Mouse (Mus musculus) cerebellum, adult 2 months (tissue): ENCODE data around the gene Zfyve28. TPM values are rescaled to one million over a fixed set of nuclear protein-coding genes. Genes with fewer than 3 reads are reported as not detected.

Source experiments
- DNase-seq, 2 experiments: peaks; one replicate each; pipeline ENCODE4 v3.0.0; 2021
- H3K27ac ChIP-seq: fragments of 200-500 bp; 2 replicates; pipeline ENCODE4 v1.5.1; 2012; ENCODE audit warnings: low read length, control low read depth, inconsistent platforms; ENCODE audit not compliant: insufficient read depth
- H3K27me3 ChIP-seq: fragments of 200-500 bp; 2 replicates; pipeline ENCODE4 v1.6.1; 2012; ENCODE audit warnings: inconsistent platforms, mild to moderate bottlenecking, low read length, moderate library complexity; ENCODE audit not compliant: control insufficient read depth, insufficient read depth
- H3K4me1 ChIP-seq: fragments of 200-500 bp; 2 replicates; pipeline ENCODE4 v1.6.1; 2011; ENCODE audit warnings: low read length; ENCODE audit not compliant: control insufficient read depth, insufficient read depth
- H3K4me3 ChIP-seq: fragments of 200-500 bp; replicated peaks from 2 replicates; pipeline ENCODE3; 2011; ENCODE audit warnings: mild to moderate bottlenecking, low read depth, low read length, control low read depth; ENCODE audit not compliant: insufficient read depth
- CTCF ChIP-seq: fragments of 200-500 bp; IDR thresholded peaks from 2 replicates; pipeline ENCODE4 v1.5.1; 2011; ENCODE audit warnings: low read depth, mild to moderate bottlenecking, control low read depth, low read length, moderate library complexity, borderline replicate concordance; ENCODE audit not compliant: insufficient read depth
- POLR2A ChIP-seq: fragments of 200-500 bp; IDR thresholded peaks from 2 replicates; pipeline ENCODE4 v1.6.1; 2011; ENCODE audit warnings: low read length, control low read depth, borderline replicate concordance; ENCODE audit not compliant: insufficient read depth
- WGBS: fragments of 180-500 bp; shearing (Covaris S2); methylation state at CpG from one replicate; pipeline ENCODE4 v1.1.7; 2018; 5-methylcytosine and 5-hydroxymethylcytosine counted together
- polyA plus RNA-seq: library from polyadenylated mRNA; depleted of rRNA; stranded (reverse); fragments of >200 nt; gene quantifications from 2 replicates; pipeline ENCODE4 v1.2.3, GENCODE M21; 2012

The Zfyve28 gene
- polyA plus RNA-seq, 1 experiment, result 62.9 TPM

DNA sequence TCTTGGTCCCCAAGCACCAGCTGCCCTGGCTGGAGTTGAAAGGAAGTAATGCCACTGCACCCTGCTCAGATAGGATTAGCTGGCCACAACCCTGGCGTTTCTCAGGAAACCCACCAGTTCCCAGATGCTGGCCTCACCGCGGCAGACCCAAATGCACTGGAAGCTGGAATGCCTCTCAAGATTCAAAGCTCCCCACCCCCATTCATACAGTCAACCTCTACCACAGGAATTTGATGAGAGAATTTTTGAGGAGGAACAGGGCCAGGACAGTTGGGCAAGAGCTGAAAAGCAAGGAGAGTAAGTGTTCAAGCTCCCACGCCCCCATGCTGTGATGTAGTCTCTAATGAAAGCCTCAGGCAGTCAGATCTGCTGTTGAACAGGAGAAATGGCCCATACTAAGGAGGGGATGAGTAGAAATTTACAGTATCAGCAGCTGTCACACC is 38.0 kb upstream of the Zfyve28 start:
- DNase-seq, result no peak
- 55% methylated on average over 4 of the region's 4 CpGs for WGBS
- no peak for TF ChIP-seq POLR2A
- TF ChIP-seq CTCF, result no peak
- no peak overlapping the region for H3K27ac ChIP-seq
- H3K4me3 ChIP-seq, result no peak overlapping the region
- H3K4me1 ChIP-seq, result no peaks in the 10 kb centered on the region
- no peaks in the 10 kb centered on the region for H3K27me3 ChIP-seq

DNA sequence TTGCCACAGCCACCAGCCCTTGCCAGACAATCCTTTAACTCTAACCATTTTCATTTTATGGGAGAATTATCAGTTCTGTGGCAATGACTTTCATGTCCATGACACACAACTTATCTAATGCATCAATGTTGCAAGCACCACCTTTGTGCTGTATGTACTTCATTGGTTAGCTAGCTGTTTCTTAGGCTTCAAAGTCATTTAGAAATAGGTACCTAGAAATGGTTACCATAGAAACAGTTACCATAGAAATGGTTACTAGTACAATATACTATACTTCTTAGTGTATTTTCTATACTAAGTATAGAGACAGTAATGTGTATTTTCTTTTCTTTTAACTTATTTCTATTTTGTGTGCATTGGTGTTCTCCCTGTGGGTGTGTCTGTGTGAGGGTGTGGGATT is 37.0 kb upstream of the Zfyve28 start:
- Histone ChIP-seq H3K4me3 (no peak overlapping the region), H3K4me1 (no peaks in the 10 kb centered on the region), H3K27ac (no peak overlapping the region), H3K27me3 (no peaks in the 10 kb centered on the region)
- TF ChIP-seq POLR2A, result no peak
- no peak for TF ChIP-seq CTCF
- no peak for DNase-seq

DNA sequence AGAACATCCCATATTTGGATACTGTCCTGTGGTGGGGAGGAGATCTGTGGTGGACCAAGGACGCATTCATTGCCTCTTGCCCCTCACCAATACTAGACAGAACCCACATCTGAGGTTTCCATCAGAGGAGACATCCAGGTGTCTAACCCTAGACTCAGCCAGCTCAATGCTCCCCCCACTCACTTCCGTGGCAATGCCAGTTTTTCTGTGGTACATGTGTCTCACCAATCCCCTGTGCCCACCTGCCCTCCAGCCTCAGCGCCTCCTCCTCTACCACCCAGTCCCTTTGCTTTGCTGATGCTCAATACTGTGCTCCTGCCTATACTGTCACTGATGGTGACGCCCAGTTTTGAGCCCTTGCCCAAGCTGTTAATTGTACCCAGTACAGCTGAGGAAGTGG is 33.0 kb upstream of the Zfyve28 start:
- H3K27ac ChIP-seq, result no peak overlapping the region
- no peaks in the 10 kb centered on the region for H3K4me1 ChIP-seq
- TF ChIP-seq POLR2A, result no peak
- no peak for TF ChIP-seq CTCF
- H3K27me3 ChIP-seq, result no peaks in the 10 kb centered on the region
- WGBS, result 87% methylated on average over 4 of the region's 4 CpGs
- no peak for DNase-seq
- no peak overlapping the region for H3K4me3 ChIP-seq

DNA sequence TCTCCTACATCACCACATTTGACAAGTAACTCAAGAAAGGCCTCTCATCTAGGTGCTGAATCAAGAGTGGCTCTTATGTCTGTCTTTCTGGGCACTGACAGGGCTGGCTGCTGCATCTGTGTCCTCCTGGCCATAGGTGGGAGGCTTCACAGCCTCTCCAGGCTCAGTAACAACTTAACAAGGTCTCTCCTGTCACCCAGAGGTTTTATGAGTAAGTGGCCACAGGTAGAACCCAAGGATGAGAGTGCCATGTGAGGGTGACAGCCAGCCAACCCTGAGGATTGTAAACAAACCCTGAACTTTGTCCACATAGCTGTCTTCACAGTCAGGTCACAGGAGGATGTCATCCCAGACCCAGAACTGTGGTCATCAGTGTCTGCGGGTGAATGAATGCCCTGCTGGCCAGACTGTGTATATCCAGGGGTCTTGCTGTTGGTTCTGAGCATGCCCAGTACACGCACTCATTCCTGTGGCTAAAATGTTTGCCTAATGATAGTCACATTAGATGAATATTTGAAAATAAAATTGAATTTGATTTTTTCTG is 31.3 kb upstream of the Zfyve28 start:
- Histone ChIP-seq H3K27me3 (no peaks in the 10 kb centered on the region), H3K27ac (no peak overlapping the region), H3K4me1 (no peaks in the 10 kb centered on the region), H3K4me3 (no peak overlapping the region)
- WGBS, result 63% methylated on average over 2 of the region's 2 CpGs
- TF ChIP-seq POLR2A, result no peak
- no peak for DNase-seq

DNA sequence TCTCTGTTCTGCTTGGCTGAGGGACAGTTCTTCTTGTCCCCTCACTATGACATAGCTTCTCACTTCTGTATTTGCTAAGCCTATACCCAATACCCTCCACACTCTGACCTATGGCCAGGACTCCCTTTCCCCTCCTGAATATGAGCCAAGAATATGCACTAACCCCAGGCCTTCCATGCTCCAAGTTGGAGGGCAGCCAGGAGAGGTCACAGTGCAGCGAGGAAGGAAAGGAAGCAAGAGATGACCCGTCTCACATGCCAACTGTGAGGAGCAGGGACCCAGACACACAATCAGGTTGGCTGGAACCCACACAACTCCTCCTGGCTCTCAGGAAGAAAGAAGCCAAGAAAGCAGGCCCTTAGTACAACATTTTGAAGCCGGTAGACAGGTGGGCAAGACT is 20.8 kb upstream of the Zfyve28 start:
- H3K27me3 ChIP-seq, result no peaks in the 10 kb centered on the region
- no peak for DNase-seq
- H3K4me3 ChIP-seq, result no peak overlapping the region
- no peak overlapping the region for H3K27ac ChIP-seq
- TF ChIP-seq POLR2A (no peak), CTCF (no peak)
- 47% methylated on average over 3 of the region's 3 CpGs for WGBS
- H3K4me1 ChIP-seq, result no peaks in the 10 kb centered on the region

DNA sequence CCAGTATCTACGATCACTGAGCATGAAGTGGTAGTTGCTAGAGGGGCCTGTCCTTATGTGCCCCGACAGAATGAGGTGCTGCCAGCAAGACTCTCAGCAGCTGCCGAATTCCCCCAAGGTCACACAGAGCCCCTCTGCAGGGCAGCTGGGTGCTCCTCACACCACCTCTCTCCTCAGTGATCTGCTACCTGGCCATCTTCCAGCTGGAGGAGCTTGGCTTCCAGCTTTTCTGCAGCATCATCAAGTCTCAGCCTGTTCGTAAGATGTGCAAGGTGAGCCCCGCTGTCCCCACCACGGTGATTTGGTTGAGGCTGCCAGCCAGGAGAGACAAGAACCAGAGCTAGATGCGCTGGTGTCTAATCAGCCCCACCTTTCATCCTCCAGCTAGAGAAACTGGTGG is 14.1 kb upstream of the Zfyve28 start:
- H3K27me3 ChIP-seq, result no peaks in the 10 kb centered on the region
- no peak for DNase-seq
- no peak overlapping the region for H3K4me3 ChIP-seq
- no peak overlapping the region for H3K27ac ChIP-seq
- WGBS, result 43% methylated on average over 7 of the region's 7 CpGs
- TF ChIP-seq POLR2A (no peak), CTCF (no peak)
- peaks cover 11% of the 10 kb centered on the region for H3K4me1 ChIP-seq

DNA sequence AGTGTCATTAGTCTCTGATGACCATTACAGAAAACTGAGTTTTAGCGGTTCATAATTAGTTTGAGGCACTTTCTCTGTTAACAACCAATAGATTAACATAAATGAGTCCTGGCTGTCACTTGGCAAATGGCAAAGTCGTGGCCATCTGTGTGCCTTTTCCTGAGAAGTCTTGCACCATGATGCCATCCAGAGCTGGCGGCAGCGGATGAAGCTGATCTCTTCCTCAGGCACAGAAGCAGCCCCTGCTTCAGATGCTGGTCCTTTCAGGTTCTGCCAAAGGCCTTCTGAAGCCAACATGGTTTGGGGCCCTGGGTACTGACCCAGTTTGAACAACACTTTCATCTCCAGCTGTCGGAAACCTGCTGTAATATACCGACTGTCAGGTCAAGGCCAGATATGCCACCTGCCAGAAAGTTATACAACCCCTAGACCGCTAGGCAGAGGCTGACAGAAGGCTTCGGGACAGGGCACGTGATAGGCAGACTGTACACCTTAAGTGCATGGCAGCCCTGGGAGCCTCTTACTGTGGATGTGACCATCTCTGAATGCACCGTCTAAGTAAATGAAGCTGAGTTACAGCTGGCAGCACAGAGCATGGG is 10.8 kb upstream of the Zfyve28 start:
- Histone ChIP-seq H3K4me3 (no peak overlapping the region), H3K4me1 (peaks cover 11% of the 10 kb centered on the region), H3K27me3 (no peaks in the 10 kb centered on the region), H3K27ac (no peak overlapping the region)
- DNase-seq, result peak; percentile 33 to 47
- TF ChIP-seq CTCF (no peak), POLR2A (no peak)
- 31% methylated on average over 10 of the region's 10 CpGs for whole genome bisulfite sequencing

DNA sequence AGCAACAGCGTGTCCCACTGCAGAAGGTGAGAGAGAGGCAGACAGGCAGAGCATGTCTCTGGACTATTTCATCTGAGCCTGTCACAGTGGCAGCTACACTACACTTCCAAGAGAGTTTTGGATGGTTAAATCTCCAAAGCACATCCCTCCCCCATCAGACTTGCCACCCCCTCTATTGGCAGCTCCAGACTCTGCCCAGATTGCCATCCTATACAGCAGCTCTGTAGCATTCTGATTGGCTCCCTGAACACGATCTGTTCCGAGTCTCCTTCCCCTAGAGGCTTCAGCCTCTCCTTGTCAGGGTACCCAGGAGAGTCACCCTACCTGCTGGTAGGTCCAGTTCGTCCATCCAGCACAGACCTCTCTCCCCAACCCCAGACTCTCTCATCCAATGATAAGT is 9.8 kb upstream of the Zfyve28 start:
- Histone ChIP-seq H3K27ac (no peak overlapping the region), H3K4me3 (no peak overlapping the region), H3K4me1 (peaks cover 11% of the 10 kb centered on the region), H3K27me3 (no peaks in the 10 kb centered on the region)
- TF ChIP-seq POLR2A (no peak), CTCF (no peak)
- no peak for DNase-seq
- WGBS, result 70% methylated on average over 4 of the region's 4 CpGs

DNA sequence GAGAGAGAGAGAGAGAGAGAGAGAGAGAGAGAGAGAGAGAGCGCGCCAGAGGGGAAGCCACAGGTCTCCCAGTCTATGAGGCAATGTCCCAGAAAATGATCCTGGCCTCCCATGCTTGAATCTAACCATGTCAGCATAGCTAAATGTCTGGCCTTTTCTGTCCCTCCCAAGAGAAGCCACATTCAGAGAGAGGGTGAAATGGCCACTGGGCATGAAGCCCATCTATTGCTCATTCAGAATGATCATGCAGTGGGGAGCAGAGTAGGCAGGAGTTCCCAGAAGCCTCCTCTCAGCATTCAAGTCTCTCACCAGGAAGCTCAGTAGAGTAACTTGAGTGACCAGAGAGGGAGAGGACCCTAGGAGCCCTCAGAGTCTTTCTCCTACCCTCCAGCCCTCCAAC is 6.9 kb upstream of the Zfyve28 start:
- TF ChIP-seq CTCF (no peak), POLR2A (no peak)

More for the DNA sequence above, 6.9 kb upstream of the Zfyve28 start:
- no peak for DNase-seq
- no peak overlapping the region for H3K4me3 ChIP-seq
- 79% methylated on average over 2 of the region's 2 CpGs for WGBS
- no peak overlapping the region for H3K27ac ChIP-seq
- peaks cover 11% of the 10 kb centered on the region for H3K4me1 ChIP-seq
- no peaks in the 10 kb centered on the region for H3K27me3 ChIP-seq
